Mouse (Mus musculus) midbrain, embryonic 14.5 days (tissue): ENCODE results near the gene Fuca2. TPM values are rescaled to one million over a fixed set of nuclear protein-coding genes. Genes with fewer than 3 reads are reported as not detected.

ENCODE experiments used
- ATAC-seq: fragments of 200-750 bp; cut with Nextera tagmentation; 2 replicates; pipeline ENCODE4 v1.8.0; 2017; ENCODE audit warnings: moderate number of reproducible peaks, moderate library complexity; ENCODE audit not compliant: low FRiP score, low TSS enrichment
- DNase-seq: peaks from one replicate; pipeline ENCODE4 v3.0.0-alpha.2; 2015
- H3K27ac ChIP-seq: fragments of 300-500 bp; sonication (generic); replicated peaks from 2 replicates; pipeline ENCODE4 v1.5.1; 2014; ENCODE audit warnings: mild to moderate bottlenecking, low read depth, low read length, moderate library complexity
- H3K27me3 ChIP-seq: fragments of 300-500 bp; sonication (generic); 2 replicates; pipeline ENCODE4 v1.6.1; 2014; ENCODE audit warnings: low read length, control low read depth, mixed read lengths; ENCODE audit not compliant: control insufficient read depth, insufficient read depth
- H3K36me3 ChIP-seq: fragments of 300-500 bp; sonication (generic); 2 replicates; pipeline ENCODE4 v1.6.1; 2014; ENCODE audit warnings: low read length, control low read depth; ENCODE audit not compliant: control insufficient read depth, insufficient read depth
- H3K4me1 ChIP-seq: fragments of 300-500 bp; sonication (generic); 2 replicates; pipeline ENCODE4 v1.6.1; 2014; ENCODE audit warnings: mild to moderate bottlenecking, antibody characterized with exemption, low read length, control low read depth; ENCODE audit not compliant: control insufficient read depth, insufficient read depth
- H3K4me2 ChIP-seq: fragments of 300-500 bp; sonication (generic); 2 replicates; pipeline ENCODE4 v1.6.1; 2014; ENCODE audit warnings: mild to moderate bottlenecking, low read length, moderate library complexity
- H3K4me3 ChIP-seq: fragments of 300-500 bp; sonication (generic); replicated peaks from 2 replicates; pipeline ENCODE4 v1.5.1; 2014; ENCODE audit warnings: low read depth, low read length
- H3K9ac ChIP-seq: fragments of 300-500 bp; sonication (generic); replicated peaks from 2 replicates; pipeline ENCODE4 v1.6.1; 2014; ENCODE audit warnings: mild to moderate bottlenecking, low read length, moderate library complexity
- H3K9me3 ChIP-seq: fragments of 300-500 bp; sonication (generic); 2 replicates; pipeline ENCODE4 v1.6.1; 2016; ENCODE audit warnings: low read length, control low read depth, mixed read lengths; ENCODE audit not compliant: control insufficient read depth
- WGBS: fragments of 180-500 bp; shearing (Covaris S2); extraction: QIAGEN DNeasy Blood & Tissue Kit; methylation state at CpG from one replicate; pipeline ENCODE4 v1.1.7; 2014; 5-methylcytosine and 5-hydroxymethylcytosine counted together
- polyA plus RNA-seq: library from polyadenylated mRNA; unstranded; fragments of >200 nt; fragmentation: Nextera tagmentation; extraction: Ambion mirVana; gene quantifications from 2 replicates; pipeline ENCODE4 v1.2.1, GENCODE M21; 2014

Fuca2 gene
- polyA plus RNA-seq, 1 experiment from 2014 or later: 36.5 TPM

DNA sequence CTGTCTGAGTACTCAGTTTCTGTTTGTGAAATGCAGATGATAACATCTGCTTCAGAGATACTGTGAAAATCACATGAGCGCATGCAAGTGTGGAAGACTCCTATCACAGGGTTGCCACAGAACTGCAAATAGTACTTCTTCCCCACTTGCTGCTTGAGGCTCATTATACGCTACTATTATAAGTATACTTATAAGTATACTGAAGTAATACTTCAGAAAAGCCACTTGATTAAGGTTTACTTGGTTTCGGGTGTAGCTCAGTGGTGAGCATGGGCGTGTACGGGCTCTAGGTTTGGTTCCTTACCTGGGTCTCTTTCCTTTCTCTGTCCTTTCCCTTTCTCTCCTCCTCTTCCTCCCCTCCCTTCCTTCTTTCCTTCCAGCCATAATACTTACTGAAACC, 42.4 kb downstream of the Fuca2 start:
- DNase-seq (no peak), ATAC-seq (no peak)
- Histone ChIP-seq H3K27ac (no peak overlapping the region), H3K36me3 (peaks cover 38% of the 10 kb centered on the region), H3K9ac (no peak overlapping the region), H3K9me3 (no peaks in the 10 kb centered on the region), H3K27me3 (no peaks in the 10 kb centered on the region), H3K4me1 (no peaks in the 10 kb centered on the region), H3K4me3 (no peak overlapping the region), H3K4me2 (no peak overlapping the region)
- 95% methylated on average over 5 of the region's 5 CpGs for WGBS

DNA sequence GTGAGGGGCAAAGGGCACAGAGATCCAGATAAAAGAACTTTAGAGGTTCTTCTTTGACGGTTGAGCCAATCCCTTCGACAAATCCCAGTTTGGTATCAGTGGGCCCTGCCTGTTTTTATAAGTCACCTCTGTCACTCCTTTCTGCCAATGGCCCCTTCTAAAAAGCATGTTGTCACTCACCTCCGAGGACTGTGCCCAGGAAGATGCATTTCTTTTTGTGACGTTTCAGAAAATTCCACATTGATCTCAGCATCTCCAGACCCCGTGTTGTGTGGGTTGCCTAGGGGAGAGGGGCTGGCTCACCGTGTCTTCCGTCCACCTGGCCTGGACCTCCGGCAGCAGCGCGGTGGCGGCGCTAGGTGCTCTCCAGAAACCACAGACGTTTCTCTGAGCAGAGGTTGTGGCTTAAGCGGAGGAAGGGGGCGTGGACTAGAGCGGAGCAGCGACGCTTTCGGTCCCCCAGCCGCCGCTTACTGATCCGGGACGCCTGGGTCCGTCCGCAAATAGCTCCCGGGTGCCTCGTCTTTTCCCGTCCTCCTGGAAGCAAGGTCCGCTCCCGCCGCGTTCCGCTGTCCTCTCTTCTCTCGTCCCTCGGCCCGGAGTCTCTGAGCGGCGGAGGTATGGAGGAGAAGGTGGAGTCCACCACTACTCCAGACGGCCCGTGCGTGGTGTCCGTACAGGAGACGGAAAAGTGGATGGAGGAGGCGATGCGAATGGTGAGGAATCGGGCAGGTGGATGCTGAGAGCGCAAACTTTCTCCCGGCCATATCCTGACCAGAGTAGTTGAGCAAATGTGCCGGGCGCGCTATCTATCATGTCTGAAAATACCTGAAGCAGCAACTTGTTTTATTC, 53.5 kb downstream of the Fuca2 start, which contains the start of the genes Adat2 and Pex3:
Gene Adat2 (plus strand): TSS at position 249 of the 852 bp plus-strand sequence.
Gene Pex3 (minus strand): TSS at position 497 of the 852 bp plus-strand sequence.
- DNase-seq (peak; percentile 92), ATAC-seq (peak; percentile 93)
- H3K4me2 ChIP-seq: peak within 1 kb of the TSS; percentile 61
- H3K27ac ChIP-seq: peak within 1 kb of the TSS; percentile 69
- no peaks in the 10 kb centered on the region for H3K9me3 ChIP-seq
- peak within 1 kb of the TSS; percentile 70 for H3K9ac ChIP-seq
- WGBS: under 1% methylated on average over 51 of the region's 51 CpGs
- 0 out of 2 replicates have a peak, but pooled peaks cover 2% of the 10 kb centered on the region for H3K36me3 ChIP-seq
- no peaks in the 10 kb centered on the region for H3K27me3 ChIP-seq
- H3K4me3 ChIP-seq: peak within 1 kb of the TSS; percentile 62
- peaks cover 8% of the 10 kb centered on the region for H3K4me1 ChIP-seq

DNA sequence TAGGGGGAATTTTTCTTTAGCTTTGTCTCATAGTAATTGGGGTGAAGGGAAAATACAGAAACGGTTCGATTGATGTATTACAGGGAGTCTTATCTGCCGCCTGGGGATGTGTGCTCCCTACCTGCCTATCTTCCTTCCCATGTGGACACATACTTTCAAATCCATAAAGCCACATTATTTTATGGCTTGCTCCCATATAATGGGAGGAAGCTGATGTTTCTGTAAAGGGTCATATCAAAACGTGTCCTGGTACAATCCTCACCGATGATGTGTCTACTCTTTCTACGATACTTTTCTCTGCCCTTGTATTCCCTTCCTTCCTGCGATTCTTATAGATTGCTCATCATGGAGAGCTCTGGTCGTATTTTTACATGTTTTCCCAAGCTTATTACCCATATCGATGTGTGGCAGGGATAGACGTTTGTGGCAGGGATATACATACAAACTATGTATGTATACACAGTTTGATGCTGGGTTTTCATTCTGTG, 54.2 kb downstream of the Fuca2 start:
- 0 out of 2 replicates have a peak, but pooled peaks cover 2% of the 10 kb centered on the region for H3K36me3 ChIP-seq
- no peak overlapping the region for H3K27ac ChIP-seq
- H3K27me3 ChIP-seq: no peaks in the 10 kb centered on the region
- ATAC-seq (no peak), DNase-seq (no peak)
- peak overlapping the region; percentile 62 for H3K4me3 ChIP-seq
- H3K9me3 ChIP-seq: no peaks in the 10 kb centered on the region
- peak overlapping the region; percentile 70 for H3K9ac ChIP-seq
- H3K4me1 ChIP-seq: peaks cover 8% of the 10 kb centered on the region
- 30% methylated on average over 10 of the region's 10 CpGs for WGBS
- peak overlapping the region; percentile 61 for H3K4me2 ChIP-seq

DNA sequence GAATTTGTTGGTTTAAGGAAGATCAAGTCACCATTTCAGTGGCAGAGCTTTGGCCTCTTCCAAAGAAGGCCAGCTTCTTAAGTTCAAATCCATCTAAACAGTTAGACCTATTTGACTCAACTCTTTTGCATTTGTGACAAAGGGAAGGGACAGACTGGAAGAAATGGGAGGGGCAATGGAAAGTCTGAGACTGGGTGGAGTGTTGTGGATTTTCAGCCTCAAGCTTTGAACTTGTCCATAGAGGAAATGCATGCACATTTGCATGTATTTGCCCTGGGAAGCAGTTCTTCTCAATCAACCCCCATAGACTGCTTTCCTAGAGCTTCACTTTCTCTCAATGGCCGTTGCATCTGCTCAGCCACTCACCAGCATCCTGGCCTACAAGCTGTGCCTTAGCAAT, 55.0 kb downstream of the Fuca2 start:
- whole genome bisulfite sequencing: 96% methylated on average over 1 of the region's 1 CpGs
- Histone ChIP-seq H3K4me2 (no peak overlapping the region), H3K27ac (no peak overlapping the region), H3K9ac (no peak overlapping the region), H3K4me1 (peaks cover 8% of the 10 kb centered on the region), H3K27me3 (no peaks in the 10 kb centered on the region), H3K4me3 (no peak overlapping the region), H3K9me3 (no peaks in the 10 kb centered on the region), H3K36me3 (0 out of 2 replicates have a peak, but pooled peaks cover 2% of the 10 kb centered on the region)
- DNase-seq (no peak), ATAC-seq (no peak)

DNA sequence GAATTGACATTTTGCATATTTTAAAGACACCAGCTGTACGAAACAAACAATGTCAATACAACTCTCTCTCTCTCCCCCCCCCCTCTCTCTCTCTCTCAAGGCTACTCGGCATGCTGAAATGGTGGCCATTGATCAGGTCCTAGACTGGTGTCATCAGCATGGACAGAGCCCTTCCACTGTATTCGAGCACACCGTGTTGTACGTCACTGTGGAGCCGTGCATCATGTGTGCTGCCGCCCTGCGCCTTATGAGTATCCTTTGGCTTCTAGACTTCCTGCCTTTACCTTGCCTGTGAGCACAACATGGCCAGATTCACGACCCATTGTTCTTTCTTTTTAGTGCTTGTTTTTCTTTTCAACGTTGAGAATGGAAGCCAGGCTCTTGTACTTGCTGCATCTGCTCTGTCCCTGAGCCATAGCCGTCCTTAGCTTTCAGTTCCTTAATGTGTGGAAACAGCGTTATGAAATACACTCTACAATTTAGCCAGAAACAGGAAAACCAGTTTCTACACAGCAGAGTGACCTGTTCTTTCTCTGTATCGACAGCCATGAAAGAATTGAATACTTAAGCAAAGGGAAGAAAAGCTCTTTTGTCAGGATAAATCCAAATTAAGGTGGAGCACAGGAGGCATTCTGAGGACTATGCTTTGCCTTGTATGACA, 60.8 kb downstream of the Fuca2 start:
- ATAC-seq (no peak), DNase-seq (no peak)
- Histone ChIP-seq H3K36me3 (no peaks in the 10 kb centered on the region), H3K9ac (no peak overlapping the region), H3K4me1 (no peaks in the 10 kb centered on the region), H3K4me3 (no peak overlapping the region), H3K9me3 (no peaks in the 10 kb centered on the region), H3K27ac (no peak overlapping the region), H3K27me3 (no peaks in the 10 kb centered on the region), H3K4me2 (no peak overlapping the region)
- WGBS: 89% methylated on average over 13 of the region's 13 CpGs

DNA sequence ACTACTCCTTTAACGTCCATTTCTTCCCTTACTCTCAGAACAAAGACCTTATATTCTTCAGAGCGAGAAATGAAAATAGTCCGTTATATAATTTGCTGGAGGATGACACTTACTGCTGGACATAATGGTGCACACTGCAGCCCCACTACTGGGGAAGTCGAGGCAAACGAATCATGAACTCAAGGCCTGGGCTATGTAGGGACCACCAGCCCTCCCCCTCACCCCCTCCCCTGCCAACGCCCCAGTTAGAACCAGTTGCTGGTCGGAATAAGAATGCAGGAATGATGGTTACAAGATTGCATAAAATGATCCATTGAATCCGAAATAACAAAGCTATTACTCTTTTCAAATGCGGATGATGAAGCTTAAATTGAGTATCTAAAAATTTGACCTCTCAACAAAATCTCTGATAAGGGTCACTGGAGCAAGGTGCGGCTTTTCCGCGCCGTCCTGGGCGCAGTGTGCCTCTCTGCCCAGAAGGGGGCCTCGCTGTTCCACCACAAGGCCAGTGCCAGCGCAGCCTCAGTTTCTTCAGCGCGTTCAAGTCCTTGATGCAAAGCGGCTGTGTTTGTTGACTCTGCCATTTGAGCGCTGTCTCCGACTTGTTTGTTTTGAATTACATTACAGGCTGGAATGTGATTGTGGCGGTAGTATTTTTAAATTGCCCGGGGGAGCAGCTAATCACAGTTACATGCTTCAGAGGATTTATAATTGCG, 65.2 kb downstream of the Fuca2 start:
- peak overlapping the region; percentile 12; the same call in 1 of the 2 replicates for H3K4me3 ChIP-seq
- H3K9ac ChIP-seq: no peak overlapping the region
- no peaks in the 10 kb centered on the region for H3K36me3 ChIP-seq

DNA sequence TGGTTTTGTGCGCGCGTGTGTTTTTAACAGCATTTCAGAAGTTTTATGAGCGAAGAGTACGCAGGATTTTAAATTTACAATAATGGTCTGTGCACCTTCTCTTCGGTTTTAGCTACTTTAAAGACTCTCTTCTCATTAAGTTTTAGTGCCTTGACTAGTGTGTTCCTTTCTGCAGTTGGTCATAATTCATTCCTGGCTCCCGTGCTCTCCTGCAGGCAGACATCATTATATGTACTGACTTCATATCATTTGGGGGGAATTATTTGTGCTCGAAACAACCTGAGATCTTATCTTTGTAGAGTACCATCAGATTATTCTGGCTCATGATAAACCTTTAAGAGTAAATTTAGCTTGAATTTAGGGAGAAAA, 65.7 kb downstream of the Fuca2 start:
- Histone ChIP-seq H3K4me1 (no peaks in the 10 kb centered on the region), H3K4me3 (peak overlapping the region; percentile 12; the same call in 1 of the 2 replicates), H3K4me2 (peak overlapping the region; percentile 49), H3K36me3 (no peaks in the 10 kb centered on the region), H3K27ac (no peak overlapping the region), H3K27me3 (peaks cover 6% of the 10 kb centered on the region; the same call in 1 of the 2 replicates), H3K9ac (no peak overlapping the region), H3K9me3 (no peaks in the 10 kb centered on the region)
- no peak for DNase-seq
- no peak for ATAC-seq
- WGBS: 65% methylated on average over 8 of the region's 8 CpGs

More for the DNA sequence above, 65.2 kb downstream of the Fuca2 start:
- Histone ChIP-seq H3K9me3 (no peaks in the 10 kb centered on the region), H3K27me3 (peaks cover 6% of the 10 kb centered on the region; the same call in 1 of the 2 replicates), H3K27ac (no peak overlapping the region), H3K4me2 (peak overlapping the region; percentile 49), H3K4me1 (no peaks in the 10 kb centered on the region)
- WGBS: 28% methylated on average over 24 of the region's 24 CpGs
- ATAC-seq: peak; percentile 72
- peak; percentile 87 for DNase-seq

DNA sequence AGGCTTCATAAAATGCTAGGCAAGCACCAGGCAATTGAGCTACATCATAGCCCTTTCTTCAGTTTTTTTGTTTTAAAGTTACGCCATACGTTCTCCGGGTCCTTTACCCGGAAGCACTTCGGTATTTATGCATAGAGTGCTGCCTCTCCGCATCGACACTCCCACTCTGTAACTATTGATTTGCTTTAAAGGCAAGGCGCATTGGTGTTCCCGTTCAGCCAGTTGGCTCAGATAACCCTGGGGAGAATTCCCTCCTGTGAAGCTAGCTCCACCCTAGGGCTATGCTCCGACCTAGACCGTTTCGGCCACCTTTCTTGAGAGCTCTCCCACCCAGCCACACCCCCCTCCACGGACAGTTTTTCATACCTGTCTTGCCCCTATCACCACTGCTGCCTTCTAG, 67.1 kb downstream of the Fuca2 start:
- peaks cover 6% of the 10 kb centered on the region; the same call in 1 of the 2 replicates for H3K27me3 ChIP-seq
- no peak overlapping the region for H3K4me2 ChIP-seq
- no peaks in the 10 kb centered on the region for H3K9me3 ChIP-seq
- H3K9ac ChIP-seq: no peak overlapping the region
- peaks cover 6% of the 10 kb centered on the region for H3K4me1 ChIP-seq
- no peaks in the 10 kb centered on the region for H3K36me3 ChIP-seq
- H3K4me3 ChIP-seq: no peak overlapping the region
- 67% methylated on average over 13 of the region's 13 CpGs for WGBS
- ATAC-seq: no peak
- DNase-seq: no peak
- no peak overlapping the region for H3K27ac ChIP-seq
